Mouse (Mus musculus): ENCODE data around the gene Snrpb. TPM values are rescaled to one million over a fixed set of nuclear protein-coding genes. Genes with fewer than 3 reads are reported as not detected.

Gene Snrpb
- polyA plus RNA-seq, 1 experiment from 2014 or later, result 891 TPM

DNA sequence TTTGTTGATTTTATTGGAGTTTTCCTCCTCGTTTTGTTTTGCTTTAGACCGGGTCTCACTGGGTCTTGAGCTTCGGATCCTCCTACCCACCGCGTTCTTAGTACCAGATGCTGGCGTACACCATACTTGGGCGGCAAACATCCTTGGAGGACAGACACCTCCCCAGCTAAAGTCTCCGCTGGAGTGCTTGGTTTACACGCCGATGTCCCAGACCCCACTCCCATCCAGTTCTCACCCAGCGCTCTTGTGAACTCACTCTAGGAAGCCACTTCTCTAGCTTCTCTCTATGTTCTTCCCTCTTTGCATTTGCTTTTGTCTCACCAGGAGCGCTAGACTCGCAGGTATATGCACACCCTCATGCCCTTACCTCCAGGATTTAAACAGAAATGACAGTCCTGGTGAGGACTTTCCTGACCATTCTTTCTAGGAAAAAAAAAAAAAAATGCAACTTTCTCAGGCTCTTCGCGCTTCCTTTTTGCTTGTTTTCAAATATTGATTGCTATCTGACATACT is 360 bp upstream of the Snrpb start:
- peak overlapping the region; percentile 79 for H3K9ac ChIP-seq (ENCODE audit: low read length)
- H3K27ac ChIP-seq (replicated peaks; ENCODE audit: low read depth, low read length), result no peak overlapping the region; the same call in 1 of the 2 replicates
- no peaks in the 10 kb centered on the region for H3K27me3 ChIP-seq (ENCODE audit: control insufficient read depth, insufficient read depth, low read length)
- WGBS, result 2% methylated on average over 15 of the region's 15 CpGs
- H3K4me1 ChIP-seq (ENCODE audit: control insufficient read depth, insufficient read depth, low read length), result peaks cover 9% of the 10 kb centered on the region; the same call in 1 of the 2 replicates
- peak; percentile 74 for ATAC-seq (ENCODE audit: insufficient number of reproducible peaks, low FRiP score, low TSS enrichment, low read depth)
- no peaks in the 10 kb centered on the region for H3K9me3 ChIP-seq (ENCODE audit: control insufficient read depth, low read length)
- no peak for DNase-seq (ENCODE audit: low spot score)
- H3K4me3 ChIP-seq (ENCODE audit: low read depth, low read length), result peak overlapping the region; percentile 100
- H3K36me3 ChIP-seq (ENCODE audit: control insufficient read depth, insufficient read depth, low read length), result peaks cover 4% of the 10 kb centered on the region; the same call in 1 of the 2 replicates
- peak overlapping the region; percentile 86 for H3K4me2 ChIP-seq (ENCODE audit: low read depth, severe bottlenecking)

DNA sequence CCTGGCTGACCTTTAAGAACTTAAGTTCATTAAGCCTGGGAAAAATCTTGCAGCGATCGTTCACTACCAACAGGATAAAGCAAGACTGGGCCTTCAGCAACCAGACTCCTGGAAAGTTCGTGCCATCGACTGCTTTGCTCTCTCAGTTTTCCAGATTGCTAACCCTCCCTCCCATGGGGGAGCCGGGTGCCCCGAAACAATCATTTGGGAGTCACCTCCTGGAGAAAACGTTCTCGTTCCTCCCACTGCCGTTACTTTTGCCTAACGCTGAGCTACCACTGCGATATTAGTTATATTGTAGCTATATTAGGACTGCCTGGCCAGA is 860 bp downstream of the Snrpb start:
- H3K36me3 ChIP-seq (ENCODE audit: control insufficient read depth, insufficient read depth, low read length), result peaks cover 7% of the 10 kb centered on the region; the same call in 1 of the 2 replicates
- 1% methylated on average over 11 of the region's 11 CpGs for WGBS
- peak overlapping the region; percentile 96 for H3K27ac ChIP-seq (replicated peaks; ENCODE audit: low read depth, low read length)
- H3K4me1 ChIP-seq (ENCODE audit: control insufficient read depth, insufficient read depth, low read length), result peaks cover 9% of the 10 kb centered on the region; the same call in 1 of the 2 replicates
- peak overlapping the region; percentile 67 for H3K4me2 ChIP-seq (ENCODE audit: low read depth, severe bottlenecking)
- DNase-seq (ENCODE audit: low spot score) (no peak), ATAC-seq (ENCODE audit: insufficient number of reproducible peaks, low FRiP score, low TSS enrichment, low read depth) (no peak)
- H3K9ac ChIP-seq (ENCODE audit: low read length), result peak overlapping the region; percentile 100
- peak overlapping the region; percentile 100 for H3K4me3 ChIP-seq (ENCODE audit: low read depth, low read length)
- H3K9me3 ChIP-seq (ENCODE audit: control insufficient read depth, low read length), result no peaks in the 10 kb centered on the region
- H3K27me3 ChIP-seq (ENCODE audit: control insufficient read depth, insufficient read depth, low read length), result no peaks in the 10 kb centered on the region

GRCm38 (mm10) chr2:130176820-130177219 is 2.4 kb downstream of the Snrpb start:
- DNase-seq (ENCODE audit: low spot score), result no peak
- WGBS, result 82% methylated on average over 8 of the region's 8 CpGs
- Histone ChIP-seq H3K9me3 (ENCODE audit: control insufficient read depth, low read length) (no peaks in the 10 kb centered on the region), H3K27me3 (ENCODE audit: control insufficient read depth, insufficient read depth, low read length) (no peaks in the 10 kb centered on the region), H3K9ac (ENCODE audit: low read length) (peak overlapping the region; percentile 12; the same call in 1 of the 2 replicates), H3K36me3 (ENCODE audit: control insufficient read depth, insufficient read depth, low read length) (peaks cover 16% of the 10 kb centered on the region), H3K4me1 (ENCODE audit: control insufficient read depth, insufficient read depth, low read length) (peaks cover 9% of the 10 kb centered on the region; the same call in 1 of the 2 replicates), H3K4me2 (ENCODE audit: low read depth, severe bottlenecking) (peak overlapping the region; percentile 67; the same call in 1 of the 2 replicates), H3K4me3 (ENCODE audit: low read depth, low read length) (no peak overlapping the region; the same call in 1 of the 2 replicates), H3K27ac (replicated peaks; ENCODE audit: low read depth, low read length) (no peak overlapping the region)
- no peak for ATAC-seq (ENCODE audit: insufficient number of reproducible peaks, low FRiP score, low TSS enrichment, low read depth)

DNA sequence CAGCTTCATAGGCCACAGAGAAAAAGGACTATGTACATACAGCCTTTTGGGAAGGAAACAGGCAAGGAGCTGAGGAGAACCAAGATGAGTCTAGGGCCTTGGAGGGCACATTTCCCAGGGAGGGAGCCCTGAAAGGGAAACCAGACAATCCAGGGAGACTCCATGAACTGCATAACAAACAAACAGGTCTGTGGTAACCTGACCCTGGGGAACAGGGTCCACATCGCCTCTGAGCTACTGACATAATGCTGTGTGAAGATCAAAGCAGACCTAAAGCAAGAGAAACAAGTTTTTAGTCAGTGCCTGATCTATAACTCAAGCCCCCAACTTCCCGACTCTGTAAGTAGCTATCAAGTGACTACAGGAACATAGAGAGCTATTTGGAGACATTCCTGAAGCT is 7.5 kb downstream of the Snrpb start:
- ATAC-seq (ENCODE audit: insufficient number of reproducible peaks, low FRiP score, low TSS enrichment, low read depth) (no peak), DNase-seq (ENCODE audit: low spot score) (no peak)
- Histone ChIP-seq H3K27ac (replicated peaks; ENCODE audit: low read depth, low read length) (no peak overlapping the region), H3K4me1 (ENCODE audit: control insufficient read depth, insufficient read depth, low read length) (no peaks in the 10 kb centered on the region; the same call in 1 of the 2 replicates), H3K9ac (ENCODE audit: low read length) (no peak overlapping the region), H3K9me3 (ENCODE audit: control insufficient read depth, low read length) (no peaks in the 10 kb centered on the region), H3K36me3 (ENCODE audit: control insufficient read depth, insufficient read depth, low read length) (peaks cover 24% of the 10 kb centered on the region), H3K27me3 (ENCODE audit: control insufficient read depth, insufficient read depth, low read length) (no peaks in the 10 kb centered on the region), H3K4me2 (ENCODE audit: low read depth, severe bottlenecking) (no peak overlapping the region), H3K4me3 (ENCODE audit: low read depth, low read length) (no peak overlapping the region)
- 69% methylated on average over 2 of the region's 2 CpGs for WGBS

DNA sequence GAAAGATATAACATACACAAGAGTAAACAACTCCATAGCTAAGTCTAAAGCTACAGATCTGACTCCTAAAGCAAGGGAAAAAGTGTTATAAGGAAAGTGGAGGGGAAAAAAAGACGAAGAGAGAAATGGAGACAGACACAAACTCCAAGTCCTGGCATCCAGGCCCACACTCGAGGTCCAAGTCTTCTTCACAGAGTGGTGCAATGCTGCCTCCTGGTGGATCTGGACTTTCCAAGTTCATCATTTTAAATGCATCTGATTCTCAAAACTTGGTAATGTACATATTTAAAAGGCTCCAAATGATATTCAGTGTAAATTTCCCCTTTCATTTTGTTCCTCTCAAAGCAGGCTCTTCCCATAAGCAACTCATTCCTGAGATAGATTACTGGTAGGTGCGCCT is 11.3 kb downstream of the Snrpb start:
- H3K9me3 ChIP-seq (ENCODE audit: control insufficient read depth, low read length), result no peaks in the 10 kb centered on the region
- H3K27ac ChIP-seq (replicated peaks; ENCODE audit: low read depth, low read length), result no peak overlapping the region
- ATAC-seq (ENCODE audit: insufficient number of reproducible peaks, low FRiP score, low TSS enrichment, low read depth) (no peak), DNase-seq (ENCODE audit: low spot score) (peak; percentile 63)
- H3K36me3 ChIP-seq (ENCODE audit: control insufficient read depth, insufficient read depth, low read length), result peaks cover 17% of the 10 kb centered on the region
- H3K4me3 ChIP-seq (ENCODE audit: low read depth, low read length), result no peak overlapping the region
- H3K9ac ChIP-seq (ENCODE audit: low read length), result no peak overlapping the region
- 58% methylated on average over 3 of the region's 3 CpGs for WGBS
- no peak overlapping the region for H3K4me2 ChIP-seq (ENCODE audit: low read depth, severe bottlenecking)
- no peaks in the 10 kb centered on the region for H3K4me1 ChIP-seq (ENCODE audit: control insufficient read depth, insufficient read depth, low read length)
- H3K27me3 ChIP-seq (ENCODE audit: control insufficient read depth, insufficient read depth, low read length), result no peaks in the 10 kb centered on the region

GRCm38 (mm10) chr2:130166311-130167214 is 12.6 kb downstream of the Snrpb start:
- ATAC-seq (ENCODE audit: insufficient number of reproducible peaks, low FRiP score, low TSS enrichment, low read depth) (no peak), DNase-seq (ENCODE audit: low spot score) (no peak)
- Histone ChIP-seq H3K9ac (ENCODE audit: low read length) (no peak overlapping the region), H3K4me3 (ENCODE audit: low read depth, low read length) (no peak overlapping the region), H3K9me3 (ENCODE audit: control insufficient read depth, low read length) (no peaks in the 10 kb centered on the region), H3K4me1 (ENCODE audit: control insufficient read depth, insufficient read depth, low read length) (no peaks in the 10 kb centered on the region), H3K4me2 (ENCODE audit: low read depth, severe bottlenecking) (no peak overlapping the region), H3K36me3 (ENCODE audit: control insufficient read depth, insufficient read depth, low read length) (peaks cover 11% of the 10 kb centered on the region), H3K27me3 (ENCODE audit: control insufficient read depth, insufficient read depth, low read length) (no peaks in the 10 kb centered on the region), H3K27ac (replicated peaks; ENCODE audit: low read depth, low read length) (no peak overlapping the region)
- WGBS, result 74% methylated on average over 9 of the region's 9 CpGs

- Histone ChIP-seq H3K27ac (replicated peaks; ENCODE audit: low read depth, low read length) (no peak overlapping the region), H3K9me3 (ENCODE audit: control insufficient read depth, low read length) (no peaks in the 10 kb centered on the region), H3K4me3 (ENCODE audit: low read depth, low read length) (no peak overlapping the region), H3K36me3 (ENCODE audit: control insufficient read depth, insufficient read depth, low read length) (peaks cover 4% of the 10 kb centered on the region), H3K4me1 (ENCODE audit: control insufficient read depth, insufficient read depth, low read length) (no peaks in the 10 kb centered on the region), H3K27me3 (ENCODE audit: control insufficient read depth, insufficient read depth, low read length) (no peaks in the 10 kb centered on the region), H3K9ac (ENCODE audit: low read length) (no peak overlapping the region), H3K4me2 (ENCODE audit: low read depth, severe bottlenecking) (no peak overlapping the region)
- 86% methylated on average over 5 of the region's 5 CpGs for WGBS
- DNase-seq (ENCODE audit: low spot score), result no peak
- no peak for ATAC-seq (ENCODE audit: insufficient number of reproducible peaks, low FRiP score, low TSS enrichment, low read depth)
These were observed 16.5 kb downstream of the Snrpb start for GRCm38 (mm10) chr2:130162701-130163100.

- ATAC-seq (ENCODE audit: insufficient number of reproducible peaks, low FRiP score, low TSS enrichment, low read depth), result no peak
- H3K27me3 ChIP-seq (ENCODE audit: control insufficient read depth, insufficient read depth, low read length), result no peaks in the 10 kb centered on the region
- no peak overlapping the region for H3K4me3 ChIP-seq (ENCODE audit: low read depth, low read length)
- no peak overlapping the region for H3K4me2 ChIP-seq (ENCODE audit: low read depth, severe bottlenecking)
- H3K9me3 ChIP-seq (ENCODE audit: control insufficient read depth, low read length), result no peaks in the 10 kb centered on the region
- DNase-seq (ENCODE audit: low spot score), result no peak
- no peak overlapping the region for H3K9ac ChIP-seq (ENCODE audit: low read length)
- no peak overlapping the region for H3K27ac ChIP-seq (replicated peaks; ENCODE audit: low read depth, low read length)
- no peaks in the 10 kb centered on the region for H3K36me3 ChIP-seq (ENCODE audit: control insufficient read depth, insufficient read depth, low read length)
- no peaks in the 10 kb centered on the region for H3K4me1 ChIP-seq (ENCODE audit: control insufficient read depth, insufficient read depth, low read length)
- 70% methylated on average over 4 of the region's 4 CpGs for WGBS
These were observed 21.1 kb downstream of the Snrpb start for GRCm38 (mm10) chr2:130158088-130158437.
